Mouse (Mus musculus) CH12F3 (cell line): ENCODE data around the gene Gm21887.
"Not testable (repeated sequence)": the region's sequence is repeated elsewhere in the genome, so short reads cannot be mapped to it uniquely, and the experiment has no call there.

Source experiments
- in situ Hi-C: fragments of 300-500 bp; cut with MboI; formaldehyde crosslinking; loops from 2 replicates; pipeline ENCODE4 v1.14.3; 2020; ENCODE audit warnings: low sequenced_read_pairs

Gene Gm21887

DNA sequence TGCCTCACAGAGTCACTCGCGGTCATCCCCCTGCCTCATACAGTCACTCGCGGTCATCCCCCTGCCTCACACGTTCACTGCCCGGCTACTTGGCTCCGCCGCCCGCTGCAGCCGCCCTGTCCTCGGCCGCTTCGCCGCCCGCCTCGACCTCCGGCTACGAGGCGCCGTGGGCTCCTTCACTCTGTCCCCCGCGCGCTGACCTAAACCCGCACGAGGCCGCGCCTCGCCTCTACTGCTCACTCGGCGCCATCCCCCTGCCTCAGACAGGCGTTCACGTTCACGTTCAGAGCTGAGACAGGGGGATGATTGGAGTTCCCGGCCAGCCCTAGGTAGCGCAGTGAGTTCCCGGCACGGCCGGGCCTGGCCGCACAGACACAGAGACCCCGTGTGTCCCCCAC is 12.0 kb upstream of the Gm21887 start:
- in situ Hi-C loops = not testable (repeated sequence)

DNA sequence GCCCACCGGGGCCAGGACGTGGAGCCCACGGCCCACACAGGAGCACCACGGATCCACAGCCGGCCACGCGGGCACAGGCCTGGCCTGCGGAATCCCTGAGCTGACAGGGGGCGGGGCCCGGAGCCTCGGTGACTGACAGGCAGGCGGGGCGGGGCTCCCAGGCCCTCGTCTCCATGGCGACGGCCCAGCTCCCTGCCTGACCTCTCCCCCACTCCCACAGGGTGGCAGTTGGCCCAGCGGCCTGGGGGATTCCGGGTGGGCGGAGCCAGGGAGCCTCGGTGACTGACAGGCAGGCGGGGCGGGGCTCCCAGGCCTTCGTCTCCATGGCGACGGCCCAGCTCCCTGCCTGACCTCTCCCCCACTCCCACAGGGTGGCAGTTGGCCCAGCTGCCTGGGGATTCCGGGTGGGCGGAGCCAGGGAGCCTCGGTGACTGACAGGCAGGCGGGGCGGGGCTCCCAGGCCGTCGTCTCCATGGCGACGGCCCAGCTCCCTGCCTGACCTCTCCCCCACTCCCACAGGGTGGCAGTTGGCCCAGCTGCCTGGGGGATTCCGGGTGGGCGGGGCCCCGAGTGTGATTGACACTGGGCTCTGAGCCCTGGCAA is 11.5 kb upstream of the Gm21887 start:
- in situ Hi-C loops = not testable (repeated sequence)

DNA sequence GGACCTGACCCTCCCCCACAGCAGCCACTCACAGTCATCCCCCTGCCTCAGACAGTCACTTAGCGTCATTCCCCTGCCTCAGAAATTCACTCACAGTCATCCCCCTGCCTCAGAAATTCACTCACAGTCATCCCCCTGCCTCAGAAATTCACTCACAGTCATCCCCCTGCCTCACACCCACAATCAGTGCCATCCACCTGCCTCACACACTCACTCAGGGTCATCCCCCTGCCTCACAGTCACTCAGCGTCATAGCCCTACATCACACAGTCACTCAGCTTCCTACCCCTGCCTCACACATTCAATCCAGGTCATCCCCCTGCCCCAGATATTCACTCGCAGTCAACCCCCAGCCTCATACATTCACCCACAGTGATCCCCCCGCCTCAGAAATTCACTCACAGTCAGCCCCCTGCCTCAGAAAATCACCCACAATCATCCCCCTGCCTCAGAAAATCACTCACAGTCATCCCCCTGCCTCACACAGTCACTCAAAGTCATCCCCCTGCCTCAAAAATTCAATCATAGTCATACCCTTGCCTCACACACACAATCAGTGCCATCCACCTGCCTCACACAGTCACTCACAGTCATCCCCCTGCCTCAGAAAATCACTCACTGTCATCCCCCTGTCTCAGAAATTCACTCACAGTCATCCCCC is 10.8 kb upstream of the Gm21887 start:
- in situ Hi-C loops = not testable (repeated sequence)

DNA sequence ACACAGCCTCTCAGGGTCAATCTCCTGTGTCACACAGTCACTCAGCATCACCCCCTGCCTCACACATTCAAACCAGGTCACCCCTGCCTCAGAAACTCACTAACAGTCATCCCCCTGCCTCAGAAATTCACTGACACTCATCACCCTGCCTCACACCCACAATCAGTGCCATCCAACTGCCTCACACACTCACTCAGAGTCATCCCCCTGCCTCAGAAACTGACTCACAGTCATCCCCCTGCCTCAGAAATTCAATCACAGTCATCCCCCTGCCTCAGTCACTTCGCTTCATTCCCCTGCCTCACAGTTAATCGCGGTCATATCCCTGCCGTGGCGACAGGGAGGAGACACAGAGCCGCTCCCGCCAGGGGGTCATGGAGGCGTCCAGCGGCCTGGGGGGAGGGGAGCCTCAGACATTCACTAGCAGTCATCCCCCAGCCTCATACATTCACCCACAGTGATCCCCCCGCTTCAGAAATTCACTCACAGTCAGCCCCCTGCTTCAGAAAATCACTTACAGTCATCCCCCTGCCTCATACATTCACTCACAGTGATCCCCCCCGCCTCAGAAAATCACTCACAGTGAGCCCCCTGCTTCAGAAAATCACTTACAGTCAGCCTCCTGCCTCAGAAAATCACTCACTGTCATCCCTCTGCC is 10.1 kb upstream of the Gm21887 start:
- in situ Hi-C loops = not testable (repeated sequence)

DNA sequence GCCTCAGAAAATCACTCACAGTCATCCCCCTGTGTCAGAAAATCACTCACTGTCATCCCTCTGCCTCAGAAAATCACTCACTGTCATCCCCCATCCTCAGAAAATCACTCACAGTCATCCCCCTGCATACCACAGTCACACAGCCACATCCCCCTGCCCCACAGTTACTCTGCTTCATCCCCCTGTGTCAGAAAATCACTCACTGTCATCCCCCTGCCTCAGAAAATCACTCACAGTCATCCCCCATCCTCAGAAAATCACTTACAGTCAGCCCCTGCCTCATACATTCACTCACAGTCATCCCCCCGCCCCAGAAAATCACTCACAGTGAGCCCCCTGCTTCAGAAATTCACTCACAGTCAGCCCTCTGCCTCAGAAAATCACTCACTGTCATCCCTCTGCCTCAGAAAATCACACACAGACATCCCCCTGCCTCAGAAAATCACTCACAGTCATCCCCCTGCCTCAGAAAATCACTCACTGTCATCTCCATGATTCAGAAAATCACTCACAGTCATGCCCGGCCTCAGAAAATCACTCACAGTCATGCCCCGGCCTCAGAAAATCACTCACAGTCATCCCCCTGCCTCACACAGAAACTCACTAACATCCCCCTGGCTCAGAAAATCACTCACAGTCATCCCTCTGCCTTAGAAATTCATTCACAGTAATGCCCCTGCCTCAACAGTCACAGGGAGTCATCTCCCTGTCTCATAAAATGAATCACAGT is 9.4 kb upstream of the Gm21887 start:
- in situ Hi-C loops = not testable (repeated sequence)

DNA sequence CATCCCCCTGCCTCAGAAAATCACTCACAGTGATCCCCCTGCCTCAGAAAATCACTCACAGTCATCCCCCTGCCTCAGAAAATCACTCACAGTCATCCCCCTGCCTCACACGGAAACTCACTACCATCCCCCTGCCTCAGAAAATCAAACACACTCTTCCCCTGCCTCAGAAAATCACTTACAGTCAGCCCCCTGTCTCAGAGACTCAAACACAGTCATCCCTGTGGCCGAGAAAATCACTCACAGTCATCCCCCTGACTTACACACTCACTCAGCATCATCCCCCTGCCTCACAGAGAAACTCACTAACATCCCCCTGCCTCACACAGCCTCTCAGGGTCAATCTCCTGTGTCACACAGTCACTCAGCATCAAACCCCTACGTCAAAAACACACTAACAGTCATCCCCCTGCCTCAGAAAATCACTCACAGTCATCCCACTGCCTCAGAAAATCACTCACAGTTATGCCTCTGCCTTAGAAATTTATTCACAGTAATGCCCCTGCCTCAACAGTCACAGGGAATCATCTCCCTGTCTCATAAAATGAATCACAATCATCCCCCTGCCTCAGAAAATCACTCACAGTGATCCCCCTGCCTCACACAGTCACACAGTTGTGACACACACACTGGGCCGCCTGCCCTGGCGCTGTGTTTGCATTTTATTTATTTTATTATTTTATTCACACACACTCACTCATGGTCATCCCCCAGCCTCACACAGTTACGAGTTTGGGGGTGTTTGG is 8.6 kb upstream of the Gm21887 start:
- in situ Hi-C loops = not testable (repeated sequence)

DNA sequence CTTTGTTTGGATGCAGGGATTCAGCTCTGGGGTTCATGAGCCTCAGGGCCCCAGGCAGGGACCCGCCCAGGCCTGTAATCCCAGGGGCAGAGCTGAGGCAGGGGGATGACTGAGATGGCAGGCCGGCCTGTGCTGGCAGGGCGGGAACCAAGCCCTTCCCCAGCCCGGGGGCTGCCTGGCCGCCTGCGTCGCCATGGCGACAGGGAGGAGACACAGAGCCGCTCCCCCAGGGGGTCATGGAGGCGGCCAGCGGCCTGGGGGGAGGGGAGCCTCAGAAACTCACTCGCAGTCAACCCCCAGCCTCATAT is 8.1 kb upstream of the Gm21887 start:
- in situ Hi-C loops = not testable (repeated sequence)

DNA sequence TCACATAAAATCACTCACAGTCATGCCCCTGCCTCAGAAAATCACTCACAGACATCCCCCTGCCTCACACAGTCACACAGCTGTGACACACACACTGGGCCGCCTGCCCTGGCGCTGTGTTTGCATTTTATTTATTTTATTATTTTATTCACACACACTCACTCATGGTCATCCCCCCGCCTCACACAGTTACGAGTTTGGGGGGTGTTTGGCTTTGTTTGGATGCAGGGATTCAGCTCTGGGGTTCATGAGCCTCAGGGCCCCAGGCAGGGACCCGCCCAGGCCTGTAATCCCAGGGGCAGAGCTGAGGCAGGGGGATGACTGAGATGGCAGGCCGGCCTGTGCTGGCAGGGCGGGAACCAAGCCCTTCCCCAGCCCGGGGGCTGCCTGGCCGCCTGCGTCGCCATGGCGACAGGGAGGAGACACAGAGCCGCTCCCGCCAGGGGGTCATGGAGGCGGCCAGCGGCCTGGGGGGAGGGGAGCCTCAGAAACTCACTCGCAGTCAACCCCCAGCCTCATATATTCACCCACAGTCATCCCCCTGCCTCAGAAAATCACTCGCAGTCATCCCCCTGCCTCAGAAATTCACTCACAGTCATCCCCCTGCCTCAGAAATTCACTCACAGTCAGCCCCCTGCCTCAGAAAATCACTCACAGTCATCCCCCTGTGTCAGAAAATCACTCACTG is 6.8 kb upstream of the Gm21887 start:
- in situ Hi-C loops = not testable (repeated sequence)

DNA sequence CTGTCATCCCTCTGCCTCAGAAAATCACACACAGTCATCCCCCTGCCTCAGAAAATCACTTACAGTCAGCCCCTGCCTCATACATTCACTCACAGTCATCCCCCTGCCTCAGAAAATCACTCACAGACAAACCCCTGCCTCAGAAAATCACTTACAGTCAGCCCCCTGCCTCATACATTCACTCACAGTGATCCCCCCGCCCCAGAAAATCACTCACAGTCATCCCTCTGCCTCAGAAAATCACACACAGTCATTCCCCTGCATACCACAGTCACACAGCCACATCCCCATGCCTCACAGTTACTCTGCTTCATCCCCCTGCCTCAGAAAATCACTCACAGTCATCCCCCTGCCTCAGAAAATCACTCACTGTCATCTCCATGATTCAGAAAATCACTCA is 5.9 kb upstream of the Gm21887 start:
- in situ Hi-C loops = not testable (repeated sequence)

DNA sequence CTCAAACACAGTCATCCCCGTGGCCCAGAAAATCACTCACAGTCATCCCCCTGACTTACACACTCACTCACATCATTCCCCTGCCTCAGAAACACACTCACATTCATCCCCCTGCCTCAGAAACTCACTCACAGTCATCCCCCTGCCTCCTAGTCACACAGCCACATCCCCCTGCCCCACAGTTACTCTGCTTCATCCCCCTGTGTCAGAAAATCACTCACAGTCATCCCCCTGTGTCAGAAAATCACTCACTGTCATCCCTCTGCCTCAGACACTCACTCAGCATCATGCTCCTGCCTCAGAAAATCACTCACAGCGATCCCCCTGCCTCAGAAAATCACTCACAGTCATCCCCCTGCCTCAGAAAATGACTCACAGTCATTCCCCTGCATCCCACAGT is 5.2 kb upstream of the Gm21887 start:
- in situ Hi-C loops = not testable (repeated sequence)

DNA sequence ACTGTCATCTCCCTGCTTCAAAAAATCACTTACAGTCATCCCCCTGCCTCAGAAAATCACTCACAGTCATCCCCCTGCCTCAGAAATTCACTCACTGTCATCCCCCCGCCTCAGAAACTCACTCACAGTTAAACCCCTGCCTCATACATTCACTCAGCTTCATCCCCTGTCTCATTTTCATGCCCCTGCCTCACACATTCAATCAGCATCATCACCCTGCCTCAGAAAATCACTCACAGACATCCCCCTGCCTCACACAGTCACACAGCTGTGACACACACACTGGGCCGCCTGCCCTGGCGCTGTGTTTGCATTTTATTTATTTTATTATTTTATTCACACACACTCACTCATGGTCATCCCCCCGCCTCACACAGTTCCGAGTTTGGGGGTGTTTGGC is 4.7 kb upstream of the Gm21887 start:
- in situ Hi-C loops = not testable (repeated sequence)

DNA sequence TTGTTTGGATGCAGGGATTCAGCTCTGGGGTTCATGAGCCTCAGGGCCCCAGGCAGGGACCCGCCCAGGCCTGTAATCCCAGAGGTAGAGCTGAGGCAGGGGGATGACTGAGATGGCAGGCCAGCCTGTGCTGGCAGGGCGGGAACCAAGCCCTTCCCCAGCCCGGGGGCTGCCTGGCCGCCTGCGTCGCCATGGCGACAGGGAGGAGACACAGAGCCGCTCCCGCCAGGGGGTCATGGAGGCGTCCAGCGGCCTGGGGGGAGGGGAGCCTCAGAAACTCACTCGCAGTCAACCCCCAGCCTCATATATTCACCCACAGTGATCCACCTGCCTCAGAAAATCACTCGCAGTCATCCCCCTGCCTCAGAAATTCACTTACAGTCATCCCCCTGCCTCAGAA is 4.3 kb upstream of the Gm21887 start:
- in situ Hi-C loops = not testable (repeated sequence)

DNA sequence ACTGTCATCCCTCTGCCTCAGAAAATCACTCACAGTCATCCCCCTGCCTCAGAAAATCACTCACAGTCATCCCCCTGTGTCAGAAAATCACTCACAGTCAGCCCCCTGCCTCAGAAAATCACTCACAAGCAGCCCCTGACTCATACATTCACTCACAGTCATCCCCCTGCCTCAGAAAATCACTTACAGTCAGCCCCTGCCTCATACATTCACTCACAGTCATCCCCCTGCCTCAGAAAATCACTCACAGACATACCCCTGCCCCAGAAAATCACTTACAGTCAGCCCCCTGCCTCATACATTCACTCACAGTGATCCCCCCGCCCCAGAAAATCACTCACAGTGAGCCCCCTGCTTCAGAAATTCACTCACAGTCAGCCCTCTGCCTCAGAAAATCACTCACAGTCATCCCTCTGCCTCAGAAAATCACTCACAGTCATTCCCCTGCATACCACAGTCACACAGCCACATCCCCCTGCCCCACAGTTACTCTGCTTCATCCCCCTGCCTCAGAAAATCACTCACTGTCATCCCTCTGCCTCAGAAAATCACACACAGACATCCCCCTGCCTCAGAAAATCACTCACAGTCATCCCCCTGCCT is 3.7 kb upstream of the Gm21887 start:
- in situ Hi-C loops = not testable (repeated sequence)

DNA sequence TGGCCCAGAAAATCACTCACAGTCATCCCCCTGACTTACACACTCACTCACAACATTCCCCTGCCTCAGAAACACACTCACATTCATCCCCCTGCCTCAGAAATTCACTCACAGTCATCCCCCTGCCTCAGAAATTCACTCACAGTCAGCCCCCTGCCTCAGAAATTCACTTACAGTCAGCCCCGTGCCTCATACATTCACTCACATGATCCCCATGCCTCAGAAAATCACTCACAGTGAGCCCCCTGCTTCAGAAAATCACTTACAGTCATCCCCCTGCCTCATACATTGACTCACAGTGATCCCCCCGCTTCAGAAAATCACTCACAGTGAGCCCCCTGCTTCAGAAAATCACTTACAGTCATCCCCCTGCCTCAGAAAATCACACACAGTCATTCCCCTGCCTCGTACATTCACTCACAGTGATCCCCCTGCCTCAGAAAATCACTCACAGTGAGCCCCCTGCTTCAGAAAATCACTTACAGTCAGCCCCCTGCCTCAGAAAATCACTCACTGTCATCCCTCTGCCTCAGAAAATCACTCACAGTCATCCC is 2.7 kb upstream of the Gm21887 start:
- in situ Hi-C loops = not testable (repeated sequence)

DNA sequence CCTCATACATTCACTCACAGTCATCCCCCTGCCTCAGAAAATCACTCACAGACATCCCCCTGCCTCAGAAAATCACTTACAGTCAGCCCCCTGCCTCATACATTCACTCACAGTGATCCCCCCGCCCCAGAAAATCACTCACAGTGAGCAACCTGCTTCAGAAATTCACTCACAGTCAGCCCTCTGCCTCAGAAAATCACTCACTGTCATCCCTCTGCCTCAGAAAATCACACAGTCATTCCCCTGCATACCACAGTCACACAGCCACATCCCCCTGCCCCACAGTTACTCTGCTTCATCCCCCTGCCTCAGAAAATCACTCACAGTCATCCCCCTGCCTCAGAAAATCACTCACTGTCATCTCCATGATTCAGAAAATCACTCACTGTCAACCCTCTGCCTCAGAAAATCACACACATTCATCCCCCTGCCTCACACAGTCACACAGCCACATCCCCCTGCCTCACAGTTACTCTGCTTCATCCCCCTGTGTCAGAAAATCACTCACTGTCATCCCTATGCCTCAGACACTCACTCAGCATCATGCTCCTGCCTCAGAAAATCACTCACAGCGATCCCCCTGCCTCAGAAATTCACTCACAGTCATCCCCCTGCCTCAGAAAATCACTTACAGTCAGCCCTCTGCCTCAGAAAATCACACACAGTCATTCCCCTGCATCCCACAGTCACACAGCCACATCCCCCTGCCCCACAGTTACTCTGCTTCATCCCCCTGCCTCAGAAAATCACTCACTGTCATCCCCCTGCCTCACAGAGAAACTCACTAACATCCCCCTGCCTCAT is 1.9 kb upstream of the Gm21887 start:
- in situ Hi-C loops = not testable (repeated sequence)

DNA sequence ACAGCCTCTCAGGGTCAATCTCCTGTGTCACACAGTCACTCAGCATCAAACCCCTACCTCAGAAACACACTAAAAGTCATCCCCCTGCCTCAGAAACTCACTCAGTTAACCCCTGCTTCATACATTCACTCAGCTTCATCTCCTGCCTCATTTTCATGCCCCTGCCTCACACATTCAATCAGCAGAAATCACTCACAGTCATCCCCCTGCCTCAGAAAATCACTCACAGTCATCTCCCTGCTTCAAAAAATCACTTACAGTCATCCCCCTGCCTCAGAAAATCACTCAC is 1.3 kb upstream of the Gm21887 start:
- in situ Hi-C loops = not testable (repeated sequence)

DNA sequence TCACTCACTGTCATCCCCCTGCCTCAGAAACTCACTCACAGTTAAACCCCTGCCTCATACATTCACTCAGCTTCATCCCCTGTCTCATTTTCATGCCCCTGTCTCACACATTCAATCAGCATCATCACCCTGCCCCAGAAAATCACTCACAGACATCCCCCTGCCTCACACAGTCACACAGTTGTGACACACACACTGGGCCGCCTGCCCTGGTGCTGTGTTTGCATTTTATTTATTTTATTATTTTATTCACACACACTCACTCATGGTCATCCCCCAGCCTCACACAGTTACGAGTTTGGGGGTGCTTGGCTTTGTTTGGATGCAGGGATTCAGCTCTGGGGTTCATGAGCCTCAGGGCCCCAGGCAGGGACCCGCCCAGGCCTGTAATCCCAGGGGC is 875 bp upstream of the Gm21887 start:
- in situ Hi-C loops = not testable (repeated sequence)

DNA sequence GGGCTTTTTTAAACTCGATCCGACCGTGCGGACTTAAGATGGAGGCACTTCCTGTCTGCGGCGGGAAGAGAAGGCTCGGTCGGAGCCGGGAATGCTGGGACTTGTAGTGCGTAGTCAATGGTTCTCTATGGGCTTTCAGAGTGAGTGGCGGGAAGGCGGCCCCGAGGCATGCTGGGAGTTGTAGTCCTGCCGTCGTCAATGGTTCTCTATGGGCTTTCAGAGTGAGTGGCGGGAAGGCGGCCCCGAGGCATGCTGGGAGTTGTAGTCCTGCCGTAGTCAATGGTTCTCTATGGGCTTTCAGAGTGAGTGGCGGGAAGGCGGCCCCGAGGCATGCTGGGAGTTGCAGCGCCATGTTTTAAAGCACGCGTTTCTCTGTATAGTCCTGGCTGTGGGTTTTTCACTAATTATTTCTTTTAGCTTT is 352 bp downstream of the Gm21887 start:
- in situ Hi-C loops = not testable (repeated sequence)
